Mouse (Mus musculus) left cerebral cortex, postnatal 25 days (tissue): Measurements from ENCODE around the gene Olfr1359. TPM values are rescaled to one million over a fixed set of nuclear protein-coding genes. Genes with fewer than 3 reads are reported as not detected.
"Not testable (repeated sequence)": the region's sequence is repeated elsewhere in the genome, so short reads cannot be mapped to it uniquely, and the experiment has no call there.

ENCODE experiments used
- DNase-seq, 2 experiments: peaks; one replicate each; pipeline ENCODE4 v3.0.0; 2022; ENCODE audit warnings: low spot score in 2 of 2, mixed read lengths in 1 of 2
- intact Hi-C: fragments of 180-260 bp; cut with DNase I; formaldehyde crosslinking; loops from one replicate; pipeline ENCODE4 v1.15.1; 2025
- total RNA-seq, 2 experiments: library from RNA; stranded (reverse); gene quantifications; 2 replicates each; pipeline ENCODE4 v1.2.3; 2021

Gene Olfr1359
- total RNA-seq: not detected

DNA sequence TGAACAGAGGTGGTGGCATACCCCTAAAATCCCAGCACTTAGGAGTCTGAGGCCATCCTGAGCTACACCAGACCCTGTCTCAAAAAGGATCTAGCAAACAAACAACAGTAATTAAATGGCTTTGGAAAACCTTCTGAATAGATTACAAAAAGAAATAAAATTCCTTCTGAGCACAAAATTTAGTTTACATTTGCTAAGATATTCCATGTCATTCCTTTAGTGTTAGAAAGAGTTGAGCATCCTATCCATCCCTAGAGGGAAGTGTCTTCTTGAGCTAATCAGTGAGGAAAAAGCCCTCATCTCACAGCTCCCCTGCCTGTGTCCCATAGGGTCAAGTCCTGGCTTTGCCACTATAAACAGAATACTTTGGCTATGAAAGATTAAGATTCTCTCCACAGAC is at the start of gene Olfr1359:
Gene Olfr1359 (plus strand): TSS at position 301 of the 400 bp plus-strand sequence.
- intact Hi-C loops: no loop called here
- no peak for DNase-seq

DNA sequence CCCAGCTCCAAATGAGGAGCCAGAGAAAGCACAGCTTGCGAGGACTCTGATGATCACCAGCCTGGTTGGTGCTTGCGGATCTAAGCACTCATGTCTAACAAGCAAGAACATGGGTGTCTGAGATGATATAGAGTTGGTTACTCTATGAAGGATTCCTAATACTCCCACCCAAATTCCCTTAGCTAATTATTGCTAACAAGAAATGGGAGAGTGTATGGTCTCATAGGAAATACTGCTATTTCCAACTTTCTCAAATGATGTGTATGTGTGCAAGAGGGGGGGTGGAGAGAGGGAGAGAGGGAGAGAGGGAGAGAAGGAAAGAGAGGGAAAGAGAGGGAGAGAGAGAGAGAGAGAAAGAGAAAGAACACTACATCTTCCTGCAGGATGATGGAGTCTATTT is 34.6 kb upstream of the Olfr1359 start, which contains the start of gene Olfr1361:
Gene Olfr1361 (minus strand): TSS at position 101 of the 400 bp plus-strand sequence.
- intact Hi-C loops: no loop called here
- DNase-seq: no peak

DNA sequence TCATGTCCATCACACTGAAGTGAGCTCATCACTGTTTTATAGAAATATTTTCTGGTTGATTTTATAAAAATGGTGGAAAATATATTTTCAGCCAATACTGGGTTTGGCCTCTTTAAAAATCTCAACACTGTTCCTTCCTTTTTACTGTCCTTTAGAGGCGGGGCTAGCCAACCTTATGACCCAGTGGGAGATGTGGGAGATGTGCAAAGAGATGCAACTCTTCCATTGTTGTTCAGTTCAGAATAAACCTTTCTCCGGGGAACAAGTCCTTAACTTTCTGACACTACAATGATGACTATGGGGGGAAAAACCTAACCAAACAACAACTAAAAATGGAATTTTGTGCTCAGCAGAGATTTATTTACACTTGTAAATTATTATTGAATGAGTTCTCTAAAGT is 20.6 kb upstream of the Olfr1359 start, which contains the start of gene Olfr1360:
Gene Olfr1360 (minus strand): TSS at position 101 of the 400 bp plus-strand sequence.
- intact Hi-C loops: no loop called here

DNA sequence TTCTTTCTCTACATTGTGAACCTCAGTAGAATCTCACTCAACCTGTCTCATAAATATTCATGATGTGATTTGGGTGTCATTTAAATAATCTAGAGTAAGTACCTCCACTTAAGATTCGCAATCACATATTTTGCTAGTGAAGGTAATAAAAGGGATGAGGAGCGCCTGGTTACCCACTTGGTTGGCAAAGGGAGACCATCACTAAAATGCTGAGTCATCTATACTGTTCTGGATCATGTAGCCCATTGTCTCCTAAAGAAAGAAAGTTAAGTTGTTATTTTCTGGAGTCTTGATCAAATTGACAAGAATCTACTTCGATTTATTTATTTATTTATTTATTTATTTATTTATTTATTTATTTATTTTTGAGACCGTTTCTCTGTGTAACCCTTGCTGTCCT is 8.8 kb downstream of the Olfr1359 start:
- intact Hi-C loops: no loop called here
- no peak for DNase-seq

More for the DNA sequence above, 20.6 kb upstream of the Olfr1359 start, which contains the start of gene Olfr1360:
- no peak for DNase-seq

DNA sequence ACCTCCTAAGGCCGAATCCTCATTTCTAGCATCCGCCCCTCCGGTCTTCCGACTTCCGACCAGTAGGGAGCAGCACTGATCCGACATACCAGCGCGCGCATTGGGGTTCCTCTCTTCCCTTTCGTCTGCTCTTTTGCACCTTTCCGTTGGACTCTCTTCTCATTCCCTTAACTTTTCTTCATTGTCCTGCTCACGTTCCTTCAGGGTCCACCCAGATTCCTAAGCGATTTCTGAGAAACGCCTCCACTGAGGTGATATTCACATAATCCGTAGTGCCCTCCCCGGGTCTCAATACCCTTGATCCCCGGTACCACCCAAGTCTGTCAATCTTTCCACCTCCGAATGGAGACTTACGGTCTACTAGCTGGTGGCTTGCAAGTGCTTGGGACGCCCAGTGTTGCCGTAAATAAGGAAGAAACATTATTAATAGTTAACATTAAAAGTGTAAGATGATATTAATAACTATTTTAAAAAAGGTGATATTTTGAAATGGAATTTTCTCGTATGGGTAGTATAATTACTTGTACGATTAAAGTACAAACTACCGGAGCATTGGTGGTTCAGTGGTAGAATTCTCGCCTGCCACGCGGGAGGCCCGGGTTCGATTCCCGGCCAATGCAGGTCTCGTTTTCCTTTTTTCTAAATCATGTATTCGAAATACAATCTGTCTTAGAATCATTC is 12.3 kb downstream of the Olfr1359 start:
- intact Hi-C loops: loop anchor here (2.0 to 10.0 kb wide), 7 partner anchors 25 to 1737 kb away; partner anchors contain the start of gene Hist1h4j
- peak; percentile 91 to 93 for DNase-seq

DNA sequence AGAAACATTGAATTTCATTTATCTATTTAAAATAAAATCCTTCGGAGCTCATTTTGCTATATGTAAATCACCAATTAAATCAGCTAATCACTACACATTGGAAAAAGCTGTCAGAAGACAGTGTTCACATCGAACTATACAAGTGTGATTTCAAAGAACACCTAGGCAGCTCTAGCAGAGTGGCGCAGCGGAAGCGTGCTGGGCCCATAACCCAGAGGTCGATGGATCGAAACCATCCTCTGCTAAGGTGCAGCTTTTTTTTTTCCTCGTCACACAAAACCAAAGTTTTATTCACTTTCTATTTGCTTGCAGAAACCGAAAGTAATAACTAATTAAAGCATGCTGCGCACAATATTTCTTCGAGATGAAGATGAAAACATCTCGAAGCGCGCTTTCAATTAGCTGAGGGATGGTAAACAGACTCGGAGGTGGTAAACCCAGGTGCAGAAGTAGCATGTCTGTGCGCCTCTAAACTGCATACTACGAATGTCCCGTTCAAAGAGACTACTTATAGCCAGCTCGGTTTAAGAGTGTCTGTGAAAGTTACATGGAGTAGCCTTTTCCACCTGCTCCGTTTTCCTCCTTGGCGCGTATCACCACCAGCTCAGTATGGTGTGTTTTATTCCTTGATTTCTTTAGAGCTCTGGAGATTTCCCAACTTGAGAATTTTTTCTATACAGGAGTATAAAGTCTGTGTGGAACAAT is 13.1 kb downstream of the Olfr1359 start:
- DNase-seq: peak; percentile 83 to 87
- intact Hi-C loops: loop anchor here (2.0 to 10.0 kb wide), 7 partner anchors 24 to 1736 kb away; partner anchors contain the start of gene Hist1h4j

DNA sequence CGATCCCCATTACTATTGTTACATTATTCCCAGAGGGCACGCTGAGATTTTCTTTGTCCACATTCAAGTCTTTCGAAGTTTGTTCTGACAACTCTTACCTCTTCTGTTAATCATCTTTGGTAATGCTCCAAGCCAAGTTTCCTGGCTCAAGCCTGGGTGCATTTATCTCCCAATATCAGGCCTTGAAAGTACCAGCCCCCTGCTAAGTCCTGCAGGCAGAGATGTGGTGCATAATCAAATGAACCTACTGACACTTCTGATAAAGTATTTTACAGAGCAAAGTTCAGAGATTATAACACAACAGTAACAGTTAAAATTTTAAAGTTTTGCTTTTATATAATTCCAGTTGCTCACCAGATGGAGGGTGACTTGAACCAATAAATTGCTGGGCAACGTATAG is 13.8 kb downstream of the Olfr1359 start:
- DNase-seq: no peak
- intact Hi-C loops: loop anchor here (2.0 to 10.0 kb wide), 7 partner anchors 23 to 1736 kb away; partner anchors contain the start of gene Hist1h4j

DNA sequence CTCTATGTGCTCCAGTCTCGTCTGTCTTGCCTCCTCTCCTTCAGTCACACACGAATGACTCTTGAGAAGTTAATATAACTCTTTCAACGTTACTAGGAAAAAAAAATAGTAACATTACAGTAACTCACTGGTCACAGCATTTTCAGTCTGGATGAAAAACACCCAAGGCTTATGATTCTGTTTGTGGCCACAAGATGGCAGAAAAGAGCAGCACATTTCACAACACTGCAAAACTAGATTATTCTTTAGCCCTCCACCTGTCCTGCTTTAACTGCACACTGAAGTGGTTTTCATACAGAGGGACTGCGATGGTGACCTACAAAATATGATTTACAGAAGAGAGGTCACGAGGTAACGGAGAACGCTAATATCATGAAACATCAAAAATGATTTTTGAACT is 16.8 kb downstream of the Olfr1359 start:
- intact Hi-C loops: loop anchor here (5.0 to 10.0 kb wide), 8 partner anchors 437 to 1968 kb away; partner anchors contain the start of genes Hist1h1e, Hist1h2ac, Hist1h2af and Hist1h2bc
- peak; percentile 78 to 83 for DNase-seq

DNA sequence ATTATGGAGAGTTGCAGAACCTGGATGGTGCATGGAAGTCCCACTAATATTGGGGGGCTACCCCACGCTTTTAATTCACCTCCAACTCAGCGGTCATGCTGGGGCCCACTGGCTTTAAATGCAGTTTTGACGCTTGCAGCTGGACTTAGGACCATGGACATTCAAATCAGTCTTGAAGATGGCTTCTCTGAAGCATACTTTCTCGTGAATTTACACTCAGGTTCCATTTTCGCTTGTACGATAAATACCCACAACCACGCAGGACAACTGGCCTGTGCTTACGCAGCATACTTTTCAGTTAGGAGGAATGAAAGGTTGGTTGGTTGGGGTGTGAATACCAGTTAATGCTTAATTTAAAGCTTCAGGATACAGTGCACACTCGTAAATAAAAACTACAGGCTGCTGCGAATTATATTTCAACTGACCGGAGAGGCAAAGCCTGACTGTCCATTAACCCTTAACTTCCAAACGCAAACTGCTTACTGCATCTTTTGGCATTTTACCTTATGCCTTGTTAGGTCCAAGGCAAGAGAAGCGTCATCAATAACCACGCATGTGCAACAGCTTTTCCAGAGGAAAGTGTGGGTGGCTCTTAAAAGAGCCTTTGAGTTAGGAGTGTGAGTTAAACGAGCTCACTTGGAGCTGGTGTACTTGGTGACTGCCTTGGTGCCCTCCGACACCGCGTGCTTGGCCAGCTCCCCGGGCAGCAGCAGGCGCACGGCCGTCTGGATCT is 17.4 kb downstream of the Olfr1359 start:
- intact Hi-C loops: loop anchor here (5.0 to 10.0 kb wide), 4 partner anchors 1590 to 1967 kb away; partner anchors contain the start of genes Hist1h1e, Hist1h2ac, Hist1h2af and Hist1h2bc
- DNase-seq: peak; percentile 37 to 59

DNA sequence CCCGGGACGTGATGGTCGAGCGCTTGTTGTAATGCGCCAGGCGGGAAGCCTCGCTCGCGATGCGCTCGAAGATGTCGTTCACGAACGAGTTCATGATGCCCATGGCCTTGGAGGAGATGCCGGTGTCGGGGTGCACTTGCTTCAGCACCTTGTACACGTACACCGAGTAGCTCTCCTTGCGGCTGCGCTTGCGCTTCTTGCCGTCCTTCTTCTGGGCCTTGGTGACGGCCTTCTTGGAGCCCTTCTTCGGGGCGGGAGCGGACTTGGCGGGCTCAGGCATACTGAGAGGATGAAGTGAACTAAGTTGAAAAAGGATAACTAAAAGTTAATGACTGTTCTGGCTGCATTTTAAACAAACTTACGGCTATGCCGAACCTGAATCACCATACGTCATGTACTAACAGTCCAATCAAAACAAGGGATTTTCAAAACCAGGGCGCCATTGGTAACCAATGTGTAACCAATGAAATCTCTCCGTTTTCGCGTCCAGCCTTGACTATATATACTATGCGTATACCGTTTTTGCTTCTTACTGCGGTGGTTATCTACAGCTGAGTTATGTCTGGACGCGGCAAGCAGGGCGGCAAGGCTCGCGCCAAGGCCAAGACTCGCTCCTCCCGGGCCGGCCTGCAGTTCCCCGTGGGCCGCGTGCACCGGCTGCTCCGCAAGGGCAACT is 18.1 kb downstream of the Olfr1359 start, which contains the start of the genes Hist1h2bl and Hist1h2ai:
Gene Hist1h2bl (minus strand): TSS at position 280 of the 676 bp plus-strand sequence.
Gene Hist1h2ai (plus strand): TSS at position 559 of the 676 bp plus-strand sequence.
- DNase-seq: peak; percentile 88 to 98
- intact Hi-C loops: loop anchor here (2.0 to 10.0 kb wide), 8 partner anchors 35 to 1966 kb away; partner anchors contain the start of genes Hist1h1e, Hist1h2ac, Hist1h2ad and Hist1h2af

DNA sequence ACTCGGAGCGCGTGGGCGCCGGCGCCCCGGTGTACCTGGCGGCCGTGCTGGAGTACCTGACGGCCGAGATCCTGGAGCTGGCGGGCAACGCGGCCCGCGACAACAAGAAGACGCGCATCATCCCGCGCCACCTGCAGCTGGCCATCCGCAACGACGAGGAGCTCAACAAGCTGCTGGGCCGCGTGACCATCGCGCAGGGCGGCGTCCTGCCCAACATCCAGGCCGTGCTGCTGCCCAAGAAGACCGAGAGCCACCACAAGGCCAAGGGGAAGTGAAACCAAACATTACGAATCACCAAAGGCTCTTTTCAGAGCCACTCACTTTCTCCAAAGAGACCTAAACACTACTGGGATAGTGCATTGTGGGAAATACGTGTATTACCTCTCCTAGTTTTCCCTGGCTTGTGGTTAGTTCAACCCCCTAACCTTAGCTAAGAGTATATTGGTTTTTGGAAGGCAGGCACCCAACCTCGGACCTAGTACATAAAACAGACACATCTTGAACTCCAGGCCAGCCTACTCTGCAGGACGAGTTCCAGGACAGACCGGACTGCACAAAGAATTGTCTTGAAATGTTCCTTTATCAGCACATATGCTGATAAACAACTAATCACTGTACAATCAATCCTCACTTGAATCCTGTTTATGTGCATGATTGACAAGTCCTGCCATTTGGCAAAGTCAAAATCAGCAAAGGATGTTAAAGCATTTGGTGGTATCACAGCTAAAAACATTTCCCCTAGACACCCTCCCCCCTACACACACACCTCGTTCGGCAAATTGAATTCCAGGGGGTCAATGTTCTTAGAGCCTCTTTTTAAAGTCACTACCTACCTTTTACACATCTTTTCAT is 18.9 kb downstream of the Olfr1359 start:
- peak; percentile 20 to 25 for DNase-seq
- intact Hi-C loops: loop anchor here (2.0 to 10.0 kb wide), 8 partner anchors 34 to 1966 kb away; partner anchors contain the start of genes Hist1h1e, Hist1h2ac, Hist1h2ad and Hist1h2af

DNA sequence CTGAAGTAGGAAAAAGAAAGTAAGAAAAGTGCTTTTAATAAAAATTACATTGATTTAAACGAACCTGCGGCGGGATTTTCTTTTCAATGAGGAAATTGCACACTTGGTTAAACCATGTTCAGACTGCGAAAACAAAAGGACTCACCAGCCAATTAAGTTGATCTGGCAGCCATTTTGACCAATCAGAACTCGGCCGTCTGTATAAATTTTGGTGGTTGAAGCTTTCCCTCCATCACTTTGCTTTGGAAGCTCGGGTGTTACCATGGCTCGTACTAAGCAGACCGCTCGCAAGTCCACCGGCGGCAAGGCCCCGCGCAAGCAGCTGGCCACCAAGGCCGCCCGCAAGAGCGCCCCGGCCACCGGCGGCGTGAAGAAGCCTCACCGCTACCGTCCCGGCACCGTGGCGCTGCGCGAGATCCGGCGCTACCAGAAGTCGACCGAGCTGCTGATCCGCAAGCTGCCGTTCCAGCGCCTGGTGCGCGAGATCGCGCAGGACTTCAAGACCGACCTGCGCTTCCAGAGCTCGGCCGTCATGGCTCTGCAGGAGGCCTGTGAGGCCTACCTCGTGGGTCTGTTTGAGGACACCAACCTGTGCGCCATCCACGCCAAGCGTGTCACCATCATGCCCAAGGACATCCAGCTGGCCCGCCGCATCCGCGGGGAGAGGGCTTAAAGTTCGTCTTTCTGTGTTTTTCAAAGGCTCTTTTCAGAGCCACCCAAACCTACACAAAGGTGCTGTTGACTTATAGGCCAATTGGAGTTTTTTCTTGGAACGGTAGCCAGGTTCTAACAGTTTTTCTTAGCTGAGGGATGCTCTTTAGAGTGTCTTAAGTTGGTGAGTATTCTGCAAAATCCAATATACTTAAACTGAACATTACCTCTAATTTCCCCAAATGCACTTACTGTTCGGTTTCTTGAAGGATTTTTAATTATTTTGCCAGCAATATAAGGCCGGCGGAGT is 19.8 kb downstream of the Olfr1359 start, which contains the start of gene Hist1h3h:
Gene Hist1h3h (plus strand): TSS at position 263 of the 961 bp plus-strand sequence.
- peak; percentile 93 to 97 for DNase-seq
- intact Hi-C loops: loop anchor here (2.0 to 10.0 kb wide), 8 partner anchors 33 to 1965 kb away; partner anchors contain the start of genes Hist1h1e, Hist1h2ac, Hist1h2ad and Hist1h2af

DNA sequence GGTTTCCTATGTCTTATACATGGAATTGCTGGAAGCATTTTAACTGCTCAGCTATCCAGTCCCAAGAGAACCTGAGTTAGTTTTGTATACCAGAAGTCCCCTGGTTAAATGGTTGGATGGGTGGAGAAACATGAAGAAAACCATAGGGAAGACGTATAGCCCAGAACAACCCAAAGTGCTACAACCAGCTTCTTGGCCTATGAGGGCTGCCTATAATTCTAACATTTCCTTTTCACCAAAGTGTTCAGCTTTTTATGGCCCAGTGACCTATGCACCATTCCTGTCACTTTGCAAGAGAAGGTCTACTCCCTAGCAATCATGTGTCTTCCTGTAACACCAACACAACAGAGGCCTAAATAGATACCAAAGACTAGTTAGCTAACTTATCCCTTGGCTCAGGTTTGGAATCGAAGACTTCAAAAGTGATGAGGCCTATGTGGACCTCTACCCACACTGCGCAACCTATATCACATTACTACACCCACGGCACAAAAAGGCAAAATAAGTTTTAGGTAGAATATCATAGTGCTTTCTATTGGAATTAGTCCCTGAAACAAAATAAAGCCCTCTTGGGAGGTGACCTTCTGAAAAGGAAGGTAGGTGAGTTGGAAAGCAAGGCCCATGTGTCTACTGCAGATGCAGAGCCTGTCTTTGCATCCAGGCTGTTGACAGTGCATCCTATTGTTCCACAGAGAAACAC is 20.6 kb downstream of the Olfr1359 start:
- no peak for DNase-seq
- intact Hi-C loops: loop anchor here (5.0 to 10.0 kb wide), 4 partner anchors 1586 to 1964 kb away; partner anchors contain the start of genes Hist1h1e, Hist1h2ac, Hist1h2af and Hist1h2bc

DNA sequence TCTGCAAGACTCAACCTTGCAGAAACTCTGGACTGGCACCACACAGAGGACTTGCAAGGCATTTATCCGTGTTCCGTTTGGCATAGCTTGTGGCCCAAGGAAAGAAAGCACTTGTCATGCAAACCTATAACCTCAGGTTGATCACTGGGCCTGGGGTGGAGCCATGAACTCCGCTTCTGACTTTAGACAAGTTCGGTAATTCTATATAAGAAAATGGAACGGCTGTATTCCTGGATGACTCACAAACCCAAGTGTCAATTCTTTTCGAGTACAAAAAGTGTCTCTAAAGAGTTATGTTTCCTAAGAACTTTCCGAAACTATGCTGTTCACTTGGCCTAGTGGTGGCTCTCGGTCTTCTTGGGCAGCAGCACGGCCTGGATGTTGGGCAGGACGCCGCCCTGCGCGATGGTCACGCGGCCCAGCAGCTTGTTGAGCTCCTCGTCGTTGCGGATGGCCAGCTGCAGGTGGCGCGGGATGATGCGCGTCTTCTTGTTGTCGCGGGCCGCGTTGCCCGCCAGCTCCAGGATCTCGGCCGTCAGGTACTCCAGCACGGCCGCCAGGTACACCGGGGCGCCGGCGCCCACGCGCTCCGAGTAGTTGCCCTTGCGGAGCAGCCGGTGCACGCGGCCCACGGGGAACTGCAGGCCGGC is 23.3 kb downstream of the Olfr1359 start:
- DNase-seq, intact Hi-C loops: not testable (repeated sequence)

DNA sequence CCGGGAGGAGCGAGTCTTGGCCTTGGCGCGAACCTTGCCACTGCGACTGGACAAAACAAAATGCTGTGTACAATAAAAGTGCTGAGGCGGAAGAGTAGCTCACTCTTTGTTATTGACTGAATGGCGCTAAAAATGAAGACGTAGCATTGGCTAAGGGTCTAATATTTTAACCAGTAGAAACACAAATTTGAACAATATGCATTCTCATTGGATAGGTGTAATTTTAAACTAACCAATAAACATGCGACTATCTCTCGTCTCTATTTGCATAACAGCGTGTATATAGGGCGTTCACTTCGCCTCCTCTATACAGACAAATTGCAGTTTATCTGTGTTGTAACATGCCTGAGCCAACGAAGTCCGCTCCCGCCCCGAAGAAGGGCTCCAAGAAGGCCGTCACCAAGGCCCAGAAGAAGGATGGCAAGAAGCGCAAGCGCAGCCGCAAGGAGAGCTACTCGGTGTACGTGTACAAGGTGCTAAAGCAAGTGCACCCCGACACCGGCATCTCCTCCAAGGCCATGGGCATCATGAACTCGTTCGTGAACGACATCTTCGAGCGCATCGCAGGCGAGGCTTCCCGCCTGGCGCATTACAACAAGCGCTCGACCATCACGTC is 24.0 kb downstream of the Olfr1359 start, which contains the start of gene Hist1h2bm:
Gene Hist1h2bm (plus strand): TSS at position 288 of the 616 bp plus-strand sequence.
- intact Hi-C loops: not testable (repeated sequence)

More for the DNA sequence above, 24.0 kb downstream of the Olfr1359 start, which contains the start of gene Hist1h2bm:
- DNase-seq: peak; percentile 77 to 91
